Mouse (Mus musculus) neutrophil, adult 5-6 weeks (primary cell): ENCODE data around the gene Rxfp1. TPM values are rescaled to one million over a fixed set of nuclear protein-coding genes. Genes with fewer than 3 reads are reported as not detected.

Experiments used
- total RNA-seq: library from RNA; stranded (forward); fragments of 200-1000 nt; gene quantifications from 2 replicates; pipeline ENCODE4 v1.2.3, GENCODE M21; 2017

Rxfp1 gene
- total RNA-seq, 1 experiment from 2014 or later = not detected

Other genes starting within 250 kb of the Rxfp1 start
- gene Fnip2, start 170.1 kb downstream of the Rxfp1 start, total RNA-seq = 19.4 and 19.8 TPM in 2 replicates
- gene Ppid, start 146.5 kb downstream of the Rxfp1 start, total RNA-seq = 76.5 and 110 TPM in 2 replicates
- gene 4930579G24Rik, start 108.8 kb downstream of the Rxfp1 start, total RNA-seq = 1.4 and 3.9 TPM in 2 replicates
- gene Etfdh, start 108.4 kb downstream of the Rxfp1 start, total RNA-seq = 42.9 and 46.4 TPM in 2 replicates
- 0.35 TPM in 1 of 2 replicates, not detected in the other for gene Tmem144, start 114.9 kb upstream of the Rxfp1 start, total RNA-seq
- not detected in 2 replicates for gene Fam198b, start 146.7 kb upstream of the Rxfp1 start, total RNA-seq